Mouse (Mus musculus) forebrain, embryonic 10.5 days (tissue): ENCODE data around the gene Wbp2. TPM values are rescaled to one million over a fixed set of nuclear protein-coding genes. Genes with fewer than 3 reads are reported as not detected.

Source experiments
- DNase-seq: peaks from one replicate; pipeline ENCODE4 v3.0.0-alpha.2; 2017; ENCODE audit warnings: low spot score; ENCODE audit errors: extremely low spot score
- H3K27ac ChIP-seq: fragments of 300-500 bp; sonication (generic); 2 replicates; pipeline ENCODE4 v1.5.1; 2016; ENCODE audit warnings: mild to moderate bottlenecking
- H3K27me3 ChIP-seq: fragments of 300-500 bp; sonication (generic); 2 replicates; pipeline ENCODE4 v1.6.1; 2016; ENCODE audit warnings: mild to moderate bottlenecking; ENCODE audit not compliant: poor library complexity, severe bottlenecking
- H3K36me3 ChIP-seq: fragments of 300-500 bp; sonication (generic); replicated peaks from 2 replicates; pipeline ENCODE4 v1.6.1; 2016; ENCODE audit warnings: mild to moderate bottlenecking, moderate library complexity
- H3K4me1 ChIP-seq: fragments of 300-500 bp; sonication (generic); 2 replicates; pipeline ENCODE4 v1.6.1; 2016
- H3K4me3 ChIP-seq: fragments of 300-500 bp; sonication (generic); 2 replicates; pipeline ENCODE4 v1.5.1; 2016; ENCODE audit warnings: mild to moderate bottlenecking, moderate library complexity
- H3K9me3 ChIP-seq: fragments of 300-500 bp; sonication (generic); 2 replicates; pipeline ENCODE4 v1.6.1; 2016; ENCODE audit warnings: mild to moderate bottlenecking, moderate library complexity
- WGBS: fragments of 180-500 bp; shearing (Covaris S2); methylation state at CpG from one replicate; pipeline ENCODE4 v1.1.7; 2016; 5-methylcytosine and 5-hydroxymethylcytosine counted together
- polyA plus RNA-seq: library from polyadenylated mRNA; unstranded; fragments of >200 nt; fragmentation: Nextera tagmentation; extraction: Ambion mirVana; gene quantifications from 2 replicates; pipeline ENCODE4 v1.2.1, GENCODE M21; 2016

The Wbp2 gene
- polyA plus RNA-seq, 1 experiment from 2014 or later = 73.6 TPM

DNA sequence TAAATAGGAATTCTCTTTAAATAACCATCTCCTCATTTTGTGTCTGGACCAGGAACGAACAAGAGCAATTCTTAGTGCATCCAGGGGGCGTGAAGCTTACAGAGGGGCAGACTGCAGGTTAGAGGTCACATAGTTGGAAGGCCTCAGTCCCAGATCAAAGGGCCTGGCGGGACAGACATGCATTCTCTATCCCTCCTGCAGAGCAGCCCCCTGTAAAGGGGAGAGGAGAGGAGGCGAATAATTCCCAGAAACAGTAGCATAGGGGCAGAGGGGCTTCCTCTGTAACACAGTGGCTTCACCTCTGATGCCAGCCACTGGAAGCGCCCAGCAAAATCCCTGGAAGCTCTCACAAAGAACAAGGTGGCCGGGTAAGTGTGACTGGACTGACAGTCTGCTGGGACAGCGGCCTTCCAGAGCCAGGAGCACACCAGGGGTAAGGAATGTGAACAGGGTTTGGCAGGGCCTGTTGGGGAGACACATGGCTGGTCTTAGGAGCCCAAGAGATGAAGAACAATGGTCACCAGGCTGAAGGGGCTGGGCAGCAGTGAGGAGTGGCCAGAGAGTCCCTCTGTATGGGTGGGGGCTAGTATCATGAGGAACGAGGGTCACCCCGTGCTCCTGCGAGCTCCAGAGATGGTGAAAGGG, 8.0 kb downstream of the Wbp2 start:
- peak overlapping the region; percentile 80 for H3K27ac ChIP-seq
- peaks cover 51% of the 10 kb centered on the region for H3K36me3 ChIP-seq
- no peaks in the 10 kb centered on the region for H3K9me3 ChIP-seq
- no peaks in the 10 kb centered on the region for H3K27me3 ChIP-seq
- peak overlapping the region; percentile 47 for H3K4me3 ChIP-seq
- 31% methylated on average over 10 of the region's 10 CpGs for WGBS
- H3K4me1 ChIP-seq = peaks cover 66% of the 10 kb centered on the region
- peak; percentile 49 for DNase-seq

DNA sequence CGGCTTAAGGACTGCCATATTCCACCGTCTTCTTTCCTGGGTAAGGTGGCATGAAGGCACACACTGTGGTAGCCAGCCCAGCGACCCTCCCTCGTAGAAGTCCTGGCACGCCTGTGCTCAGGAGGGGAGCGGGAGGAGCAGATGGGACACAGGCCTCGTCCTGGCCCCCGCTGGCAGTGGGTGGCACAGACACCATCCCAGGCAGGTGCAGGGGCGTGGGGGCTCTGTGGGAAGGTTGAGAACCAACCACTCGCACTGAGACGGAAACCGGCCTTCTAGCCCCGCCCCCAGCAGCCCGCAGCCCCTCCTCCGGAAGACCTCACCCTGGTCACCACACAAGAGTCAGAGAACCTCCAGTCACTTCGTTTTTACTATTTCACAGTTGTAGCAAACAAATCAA, 8.6 kb downstream of the Wbp2 start:
- Histone ChIP-seq H3K4me3 (peak overlapping the region; percentile 47), H3K27me3 (no peaks in the 10 kb centered on the region), H3K27ac (peak overlapping the region; percentile 86), H3K9me3 (no peaks in the 10 kb centered on the region), H3K36me3 (peaks cover 45% of the 10 kb centered on the region), H3K4me1 (peaks cover 66% of the 10 kb centered on the region)
- 12% methylated on average over 16 of the region's 16 CpGs for WGBS
- peak; percentile 54 for DNase-seq

DNA sequence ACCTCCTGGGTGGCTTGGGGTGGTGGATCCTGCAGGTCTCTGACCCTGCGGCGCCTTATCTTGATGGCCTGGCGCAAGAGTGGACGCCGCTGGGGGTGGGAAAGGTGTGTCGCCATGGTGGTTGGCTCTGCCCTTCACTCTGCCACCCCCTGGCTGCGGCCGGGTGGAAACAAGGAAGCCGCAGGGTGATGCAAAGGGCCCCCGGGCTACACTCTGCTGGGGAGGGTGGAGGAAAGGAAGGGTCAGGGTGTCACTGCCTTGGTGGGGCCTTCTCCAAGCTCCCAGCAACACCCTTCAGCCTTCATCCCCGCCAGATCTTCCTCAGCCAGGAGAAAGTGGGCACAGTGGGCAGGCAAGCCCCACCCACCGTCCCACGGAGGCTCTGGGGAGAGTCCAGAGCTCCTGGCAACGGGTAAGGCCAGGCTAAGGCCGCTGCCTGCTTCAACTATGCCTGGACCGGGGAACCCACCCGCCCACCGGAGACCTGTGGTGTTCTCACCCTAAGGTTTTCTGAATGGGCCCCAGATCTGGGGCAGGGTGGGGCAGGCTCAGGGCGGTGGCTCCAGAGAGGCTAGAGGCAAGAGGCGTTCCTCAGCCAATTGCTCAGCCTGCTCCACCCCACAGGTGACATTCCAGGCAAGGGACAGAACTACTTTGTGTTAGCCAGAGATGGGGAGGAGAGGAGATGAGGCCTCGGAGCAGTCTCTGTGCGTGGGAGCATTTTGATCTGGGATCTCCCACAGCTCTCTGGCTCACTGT, 9.2 kb downstream of the Wbp2 start, which contains the start of gene Unc13d:
Gene Unc13d, minus strand, starts transcription at position 516 of the 759 bp plus-strand sequence.
- H3K4me1 ChIP-seq = peaks cover 66% of the 10 kb centered on the region
- DNase-seq = no peak
- H3K27ac ChIP-seq = peak within 1 kb of the TSS; percentile 86
- peaks cover 40% of the 10 kb centered on the region for H3K36me3 ChIP-seq
- H3K9me3 ChIP-seq = no peaks in the 10 kb centered on the region
- WGBS = 72% methylated on average over 22 of the region's 22 CpGs
- H3K4me3 ChIP-seq = peak within 1 kb of the TSS; percentile 47
- H3K27me3 ChIP-seq = no peaks in the 10 kb centered on the region

DNA sequence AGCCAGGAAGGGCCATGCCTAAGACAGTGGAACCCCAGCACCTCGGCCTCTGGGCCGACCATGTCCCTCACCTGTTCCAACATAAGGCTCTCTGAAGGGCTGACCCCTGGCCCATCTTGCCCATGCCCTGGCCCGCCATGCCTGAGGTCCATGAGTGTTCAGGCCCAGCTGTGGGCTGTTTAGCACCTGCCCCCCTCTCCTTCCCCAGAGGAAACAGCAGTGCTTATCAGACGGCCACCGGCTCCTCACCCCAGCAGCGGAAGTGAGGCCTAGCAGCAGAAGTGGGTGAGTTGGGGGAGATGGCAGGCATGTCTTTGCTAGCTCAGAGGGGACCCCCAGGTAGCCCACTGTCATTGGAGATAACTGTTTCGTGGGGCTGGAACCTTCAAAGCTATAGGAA, 10.0 kb downstream of the Wbp2 start:
- Histone ChIP-seq H3K27me3 (no peaks in the 10 kb centered on the region), H3K27ac (peak overlapping the region; percentile 86), H3K4me3 (peak overlapping the region; percentile 47; the same call in 1 of the 2 replicates), H3K36me3 (peaks cover 32% of the 10 kb centered on the region), H3K9me3 (no peaks in the 10 kb centered on the region), H3K4me1 (peaks cover 66% of the 10 kb centered on the region)
- 81% methylated on average over 7 of the region's 7 CpGs for WGBS
- DNase-seq = no peak

DNA sequence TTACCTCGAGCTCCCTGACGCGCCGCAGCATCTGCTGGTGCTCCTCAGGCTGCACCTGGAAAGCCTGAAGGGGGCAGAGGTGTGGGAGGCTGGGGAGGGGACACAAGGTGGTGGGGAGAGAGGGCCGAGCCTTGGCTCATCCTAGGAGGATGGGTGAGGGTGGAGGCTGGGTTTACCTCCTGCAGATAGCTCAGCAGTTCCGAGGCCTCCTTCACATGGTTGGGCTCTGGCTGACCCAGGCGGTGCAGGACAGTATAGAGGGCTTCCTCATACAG, 10.6 kb downstream of the Wbp2 start:
- no peak for DNase-seq
- H3K27me3 ChIP-seq = no peaks in the 10 kb centered on the region
- WGBS = 64% methylated on average over 7 of the region's 7 CpGs
- H3K4me1 ChIP-seq = peaks cover 61% of the 10 kb centered on the region
- H3K36me3 ChIP-seq = peaks cover 25% of the 10 kb centered on the region
- H3K27ac ChIP-seq = peak overlapping the region; percentile 86; the same call in 1 of the 2 replicates
- H3K4me3 ChIP-seq = no peak overlapping the region
- no peaks in the 10 kb centered on the region for H3K9me3 ChIP-seq

DNA sequence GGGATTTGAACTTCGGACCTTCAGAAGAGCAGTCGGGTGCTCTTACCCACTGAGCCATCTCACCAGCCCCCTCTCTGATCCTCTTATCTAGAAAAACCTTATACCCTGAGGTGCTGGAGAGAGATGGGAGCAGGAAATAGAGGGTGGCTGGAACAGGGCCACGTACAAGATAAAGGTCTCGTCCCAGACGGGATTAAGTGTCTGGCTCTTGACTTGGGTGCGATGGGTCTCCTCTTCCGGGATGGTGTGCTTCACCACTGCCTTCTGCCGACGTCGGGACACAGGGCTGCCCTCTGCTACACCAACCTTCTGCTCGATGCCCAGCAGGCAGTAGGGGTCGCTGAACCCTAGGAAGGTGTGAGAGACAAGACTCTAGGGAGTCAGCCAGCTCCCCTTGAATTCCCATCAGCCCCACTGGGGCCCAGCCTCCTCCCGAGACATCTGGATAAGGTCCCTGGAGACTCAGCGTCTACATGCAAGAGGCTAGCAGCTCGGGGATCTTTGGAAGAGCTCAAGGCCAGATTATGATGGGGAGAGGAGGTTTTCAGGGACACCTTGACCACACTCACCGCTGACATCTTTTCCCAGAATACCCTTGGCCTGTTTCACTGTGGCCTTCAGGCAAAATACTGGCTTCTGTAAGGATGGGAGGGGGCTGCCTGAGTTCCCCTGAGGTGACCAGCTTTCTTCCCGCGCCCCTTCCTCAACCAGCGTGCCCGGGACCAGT, 11.1 kb downstream of the Wbp2 start:
- Histone ChIP-seq H3K4me1 (peaks cover 57% of the 10 kb centered on the region), H3K27me3 (no peaks in the 10 kb centered on the region), H3K4me3 (no peak overlapping the region), H3K27ac (peak overlapping the region; percentile 86; the same call in 1 of the 2 replicates), H3K9me3 (no peaks in the 10 kb centered on the region), H3K36me3 (peaks cover 20% of the 10 kb centered on the region)
- WGBS = 65% methylated on average over 20 of the region's 20 CpGs
- no peak for DNase-seq

DNA sequence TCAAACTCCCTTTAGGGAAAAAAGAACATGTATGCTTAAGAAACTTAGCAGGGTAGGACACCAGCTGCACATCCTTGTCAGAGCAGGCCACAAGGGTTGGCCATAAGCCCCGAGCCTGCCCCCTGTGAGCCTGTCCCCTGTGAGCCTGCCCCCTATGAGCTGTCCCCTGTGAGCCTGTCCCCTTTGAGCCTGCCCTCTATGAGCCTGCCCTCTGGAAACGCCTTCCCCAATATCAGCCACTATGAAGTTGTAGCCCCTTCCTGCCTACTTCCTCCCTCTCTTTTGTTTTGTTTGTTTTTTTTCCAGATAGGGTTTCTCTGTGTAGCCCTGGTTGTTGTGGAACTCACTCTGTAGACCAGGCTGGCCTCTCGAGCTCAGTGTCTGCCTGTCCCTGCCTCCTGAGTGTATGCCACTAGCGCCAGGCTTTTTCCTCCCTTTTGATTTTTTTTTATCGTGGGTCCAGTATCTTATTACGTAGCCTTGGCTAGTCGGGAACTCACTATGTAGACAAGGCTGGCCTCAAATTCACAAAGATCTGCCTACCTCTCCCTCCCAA, 12.3 kb downstream of the Wbp2 start:
- H3K36me3 ChIP-seq = peaks cover 9% of the 10 kb centered on the region
- no peak for DNase-seq
- H3K4me3 ChIP-seq = no peak overlapping the region
- H3K4me1 ChIP-seq = peaks cover 45% of the 10 kb centered on the region
- no peaks in the 10 kb centered on the region for H3K9me3 ChIP-seq
- H3K27ac ChIP-seq = 0 out of 2 replicates have a peak overlapping the region, but pooled peaks have one; percentile 35
- WGBS = 71% methylated on average over 7 of the region's 7 CpGs
- H3K27me3 ChIP-seq = no peaks in the 10 kb centered on the region

DNA sequence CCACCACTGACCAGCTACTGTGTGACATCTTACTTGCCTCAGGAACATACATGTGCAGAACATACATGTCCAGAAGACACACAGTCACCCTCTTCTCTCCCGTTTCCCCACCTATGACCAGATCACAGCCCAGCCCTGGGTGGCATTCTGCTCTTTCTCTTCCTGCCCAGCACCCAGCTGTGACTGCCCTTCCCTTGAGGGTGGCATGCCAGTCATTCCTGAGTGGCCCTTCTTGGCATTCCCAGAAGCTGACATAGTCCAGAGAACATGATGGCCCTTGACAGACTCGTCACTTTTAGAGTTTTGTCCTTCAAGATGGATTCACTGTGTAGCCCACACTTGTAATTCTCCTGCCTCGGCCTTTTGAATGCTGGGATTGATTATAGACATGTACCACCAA, 14.2 kb downstream of the Wbp2 start:
- Histone ChIP-seq H3K36me3 (no peaks in the 10 kb centered on the region), H3K27me3 (no peaks in the 10 kb centered on the region), H3K27ac (no peak overlapping the region), H3K4me1 (peaks cover 26% of the 10 kb centered on the region), H3K9me3 (no peaks in the 10 kb centered on the region), H3K4me3 (no peak overlapping the region)
- 81% methylated on average over 3 of the region's 3 CpGs for WGBS
- DNase-seq = no peak

DNA sequence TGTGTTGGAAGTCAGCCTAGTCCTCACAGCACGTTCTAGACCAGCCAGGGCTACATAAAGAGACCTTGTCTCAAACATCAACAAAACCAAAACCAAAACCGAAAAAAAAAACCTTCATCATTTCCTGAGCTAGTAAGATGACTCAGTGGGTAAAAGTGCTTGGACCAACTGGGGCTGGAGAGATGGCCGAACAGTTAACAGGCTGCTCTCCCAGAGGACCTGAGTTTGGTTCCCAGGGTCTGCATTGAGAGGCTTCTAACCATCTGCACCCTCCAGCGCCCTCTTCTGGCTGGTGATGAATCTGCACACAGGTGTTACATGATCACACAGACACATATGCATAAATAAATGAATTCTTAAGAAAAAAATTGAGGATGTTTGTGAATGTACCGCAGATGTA, 15.3 kb downstream of the Wbp2 start:
- Histone ChIP-seq H3K36me3 (no peaks in the 10 kb centered on the region), H3K27ac (no peak overlapping the region), H3K4me1 (peaks cover 21% of the 10 kb centered on the region), H3K9me3 (no peaks in the 10 kb centered on the region), H3K27me3 (no peaks in the 10 kb centered on the region), H3K4me3 (no peak overlapping the region)
- no peak for DNase-seq
- WGBS = 66% methylated on average over 5 of the region's 5 CpGs

DNA sequence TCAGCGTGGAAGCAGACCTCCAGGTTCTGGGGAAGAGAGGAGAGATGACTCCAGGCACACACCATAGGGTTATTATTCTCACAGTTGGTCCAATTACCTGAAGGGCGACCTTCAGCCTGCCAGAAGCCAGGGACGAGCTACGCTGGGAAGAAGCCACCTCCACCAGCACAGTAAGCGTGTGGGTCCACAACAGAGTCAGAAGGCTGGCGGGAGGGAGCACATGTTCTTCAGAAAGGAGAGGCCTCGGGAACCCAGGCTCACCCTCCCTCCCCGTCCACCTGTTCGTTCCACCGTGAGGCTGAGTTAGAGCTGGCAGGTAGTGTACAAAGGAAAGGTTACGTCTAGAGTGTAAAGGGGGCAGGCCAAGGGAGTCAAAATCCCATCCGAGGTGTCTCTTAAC, 21.4 kb downstream of the Wbp2 start:
- Histone ChIP-seq H3K4me3 (no peak overlapping the region), H3K9me3 (no peaks in the 10 kb centered on the region), H3K4me1 (peaks cover 28% of the 10 kb centered on the region), H3K27ac (no peak overlapping the region), H3K36me3 (peaks cover 34% of the 10 kb centered on the region), H3K27me3 (no peaks in the 10 kb centered on the region)
- no peak for DNase-seq
- 88% methylated on average over 12 of the region's 12 CpGs for WGBS

DNA sequence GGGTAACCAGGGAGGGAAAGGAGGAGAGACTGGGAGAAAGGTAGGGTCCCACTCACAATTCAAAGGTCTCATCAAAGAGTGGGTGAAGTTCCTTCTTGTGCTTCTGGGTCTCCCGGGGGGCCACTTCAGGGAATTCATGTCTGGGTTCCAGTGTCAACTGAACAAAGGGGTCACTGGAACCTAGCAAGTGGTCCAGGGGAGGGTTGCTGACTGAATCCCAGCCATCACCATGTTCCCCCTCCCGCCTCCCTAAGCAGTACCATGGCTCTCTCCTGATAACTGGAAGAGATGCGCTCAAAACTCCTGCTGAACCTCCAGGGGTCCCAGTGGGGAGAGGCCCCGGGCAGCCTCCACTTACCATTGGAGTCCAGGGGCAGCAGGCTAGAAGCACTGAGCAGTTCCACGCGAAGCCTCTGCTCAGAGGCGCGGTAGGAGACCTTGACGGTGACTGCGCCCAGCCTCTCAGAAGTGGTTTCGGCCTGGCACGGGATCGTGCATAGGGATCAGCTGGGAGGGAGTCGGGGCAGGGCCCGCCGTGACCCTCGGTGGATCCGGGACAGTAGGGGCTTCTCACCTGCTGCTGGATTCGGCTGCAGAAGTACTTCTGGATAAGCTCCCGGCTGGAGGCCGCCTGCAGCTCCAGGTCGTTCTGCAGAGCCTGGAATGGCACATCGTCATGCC, 22.5 kb downstream of the Wbp2 start:
- 69% methylated on average over 23 of the region's 23 CpGs for WGBS
- Histone ChIP-seq H3K27me3 (no peaks in the 10 kb centered on the region), H3K4me1 (peaks cover 28% of the 10 kb centered on the region), H3K4me3 (no peak overlapping the region), H3K9me3 (no peaks in the 10 kb centered on the region), H3K36me3 (peaks cover 44% of the 10 kb centered on the region), H3K27ac (0 out of 2 replicates have a peak overlapping the region, but pooled peaks have one; percentile 27)
- DNase-seq = no peak

DNA sequence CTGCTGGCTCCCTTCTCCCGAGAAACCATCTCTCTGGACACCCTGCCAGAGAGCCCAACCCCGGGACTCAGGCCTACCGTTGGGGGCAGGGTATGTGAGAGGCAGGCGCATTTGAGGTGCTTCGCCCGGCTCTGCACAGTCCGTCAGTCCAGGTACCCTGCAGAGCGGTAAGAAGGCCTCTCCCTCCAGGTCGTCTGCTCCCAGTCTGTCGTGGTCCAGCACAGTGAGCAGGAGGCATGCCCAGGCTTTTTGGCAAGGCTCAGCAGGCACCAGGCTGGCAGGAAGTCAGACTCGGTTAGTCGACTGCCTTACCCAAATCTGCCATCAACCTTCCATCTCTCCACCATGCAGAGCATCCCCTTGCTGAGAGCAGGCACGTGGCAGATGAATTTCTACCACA, 23.2 kb downstream of the Wbp2 start:
- 69% methylated on average over 13 of the region's 13 CpGs for WGBS
- H3K27ac ChIP-seq = no peak overlapping the region

More for the DNA sequence above, 23.2 kb downstream of the Wbp2 start:
- Histone ChIP-seq H3K27me3 (no peaks in the 10 kb centered on the region), H3K9me3 (no peaks in the 10 kb centered on the region), H3K4me3 (no peak overlapping the region), H3K36me3 (peaks cover 51% of the 10 kb centered on the region), H3K4me1 (peaks cover 28% of the 10 kb centered on the region)
- no peak for DNase-seq
